Mouse (Mus musculus) T-cell, adult 2 months (primary cell): ENCODE data around the gene Cym.

Experiments used
- DNase-seq: peaks from one replicate; pipeline ENCODE4 v3.0.0; 2022; ENCODE audit warnings: low spot score

Cym gene

DNA sequence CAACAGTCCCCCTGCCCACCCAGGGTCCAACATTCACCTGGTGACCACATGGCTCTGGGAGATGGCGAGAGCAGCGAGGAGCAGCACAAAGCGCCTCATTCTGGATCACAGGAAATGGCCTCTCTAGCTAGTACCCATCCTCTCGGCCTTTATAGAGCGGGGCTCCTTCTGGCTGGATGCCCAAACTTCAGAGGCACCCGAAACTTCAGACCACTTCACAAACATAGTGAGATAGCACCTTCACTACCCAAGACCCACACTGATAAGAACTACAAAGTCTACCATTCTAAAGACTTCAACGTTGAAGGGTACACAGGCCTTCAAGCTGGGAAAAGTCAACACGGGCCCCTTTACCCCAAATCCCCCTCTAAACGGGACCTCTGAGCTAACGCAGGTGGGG lies at the start of gene Cym:
TSS of gene Cym (minus strand) at position 125 of the 400 bp plus-strand sequence.
- no peak for DNase-seq

DNA sequence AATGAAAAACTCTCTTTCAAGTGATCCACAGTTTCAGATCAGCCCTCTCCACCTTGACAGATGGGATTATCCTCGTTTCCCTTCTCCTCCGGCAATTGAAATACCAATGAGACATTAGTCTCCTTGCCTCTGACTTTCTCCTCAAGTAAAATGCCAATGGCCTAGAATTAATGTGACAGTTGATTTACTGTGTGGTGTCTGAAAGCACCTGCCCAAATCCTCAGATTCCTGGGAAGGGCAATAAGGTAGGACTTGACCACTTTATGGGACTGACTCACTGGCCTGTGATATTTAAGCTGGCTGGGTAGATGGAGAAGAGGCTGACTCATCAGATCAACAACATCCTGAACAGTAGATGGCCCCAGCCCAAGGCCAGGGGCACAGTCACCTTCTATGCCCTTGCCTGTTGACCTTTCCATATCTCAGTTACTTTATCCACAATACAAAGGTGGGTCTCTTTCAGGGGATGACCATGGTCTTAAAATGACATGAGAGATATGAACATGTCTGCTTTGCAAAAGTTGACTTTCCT lies 45.3 kb upstream of the Cym start:
- no peak for DNase-seq

DNA sequence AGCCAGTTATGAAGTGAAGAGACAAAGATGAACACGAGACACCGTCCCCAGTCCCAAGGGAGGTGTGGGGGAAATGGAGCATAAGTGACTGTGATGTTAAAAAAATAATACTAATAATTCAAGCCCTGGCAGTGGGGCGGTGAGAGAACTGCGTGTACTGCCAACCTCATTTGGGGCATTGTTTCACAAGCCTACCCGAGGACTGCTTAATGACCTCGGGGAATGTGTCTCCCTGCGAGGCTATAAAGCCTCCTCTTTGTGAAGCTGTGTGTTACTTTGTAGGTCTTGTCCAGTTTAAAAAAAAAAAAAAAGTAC lies 40.3 kb upstream of the Cym start:
- DNase-seq: no peak

DNA sequence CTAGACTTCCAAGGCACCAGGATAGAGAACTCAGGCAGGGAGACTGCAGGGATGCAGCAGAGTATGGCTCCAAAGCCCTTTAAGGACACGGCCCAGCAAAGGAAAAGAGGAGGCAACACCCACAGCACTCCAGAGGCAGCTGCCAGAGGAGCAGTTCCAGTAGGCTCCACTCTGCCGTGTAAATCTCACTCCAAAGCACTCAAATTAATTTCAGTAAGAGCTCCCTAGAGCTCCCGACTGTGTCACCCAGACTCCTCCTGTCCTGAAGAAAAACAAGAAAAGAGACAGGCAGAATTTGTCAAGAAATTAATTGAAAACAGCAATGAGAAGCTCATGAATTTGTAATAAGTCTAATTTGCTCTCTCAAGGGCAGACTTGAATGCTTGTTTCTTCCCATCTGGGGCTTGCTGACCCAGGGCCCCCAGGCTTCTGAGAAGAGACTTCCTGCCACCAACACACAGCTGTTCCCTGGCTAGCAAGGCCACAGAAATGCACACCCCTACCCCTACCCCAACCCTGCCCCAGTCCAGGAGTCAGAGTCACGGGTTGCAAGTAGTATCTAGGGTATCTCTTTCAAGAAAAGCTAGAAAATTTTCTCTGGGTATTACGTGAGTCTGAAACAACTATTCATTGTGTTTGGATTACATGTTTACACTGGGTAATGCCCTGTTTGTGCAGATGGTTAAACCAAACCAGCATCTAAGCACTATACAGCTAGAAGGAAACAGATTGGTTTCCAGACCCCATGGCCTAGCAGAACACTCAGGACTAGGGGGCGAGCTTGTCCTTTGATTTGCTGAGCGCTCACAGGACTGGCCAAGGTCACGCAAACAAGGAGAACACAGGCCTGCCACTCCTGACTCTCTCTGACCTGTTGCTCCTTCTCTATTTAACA lies 39.7 kb upstream of the Cym start:
- no peak for DNase-seq

DNA sequence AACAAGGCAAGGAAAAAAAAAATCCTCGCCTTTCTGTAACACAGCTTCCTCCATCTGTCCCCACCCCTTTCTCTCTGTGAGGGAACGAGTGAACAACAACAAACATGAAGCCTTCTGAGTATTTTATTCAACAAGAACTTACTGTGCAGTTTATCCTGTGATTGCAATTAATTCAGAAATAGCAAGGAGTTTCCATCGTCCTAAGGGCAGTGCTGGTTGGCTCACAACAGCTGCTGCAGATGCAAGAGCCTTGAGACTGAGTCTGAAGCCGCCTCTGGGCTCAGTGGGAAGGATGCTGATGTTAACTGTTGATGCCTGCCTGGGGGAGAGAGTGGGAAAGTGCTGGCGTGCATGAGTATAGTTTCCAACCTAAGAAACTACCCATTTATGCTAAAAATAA lies 36.4 kb upstream of the Cym start:
- DNase-seq: no peak

DNA sequence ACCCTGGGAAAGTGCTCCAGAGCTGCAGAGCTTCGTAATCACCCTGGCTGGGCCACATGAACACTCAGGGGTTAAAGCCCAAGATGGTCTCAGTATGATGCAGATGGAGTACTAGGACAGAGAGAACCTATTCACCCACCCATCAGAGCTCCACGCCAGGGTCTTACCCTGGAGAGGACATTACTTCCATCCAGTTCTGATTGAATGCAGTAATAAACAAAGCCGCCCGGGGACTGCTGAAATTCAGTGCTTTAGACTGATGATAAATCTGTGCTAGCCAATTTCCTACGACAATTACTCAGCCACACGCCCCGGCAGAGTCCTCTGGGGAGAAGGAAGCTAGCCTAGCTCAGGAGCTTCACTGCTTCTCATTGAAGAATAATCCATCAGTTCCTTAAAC lies 35.2 kb upstream of the Cym start:
- no peak for DNase-seq

DNA sequence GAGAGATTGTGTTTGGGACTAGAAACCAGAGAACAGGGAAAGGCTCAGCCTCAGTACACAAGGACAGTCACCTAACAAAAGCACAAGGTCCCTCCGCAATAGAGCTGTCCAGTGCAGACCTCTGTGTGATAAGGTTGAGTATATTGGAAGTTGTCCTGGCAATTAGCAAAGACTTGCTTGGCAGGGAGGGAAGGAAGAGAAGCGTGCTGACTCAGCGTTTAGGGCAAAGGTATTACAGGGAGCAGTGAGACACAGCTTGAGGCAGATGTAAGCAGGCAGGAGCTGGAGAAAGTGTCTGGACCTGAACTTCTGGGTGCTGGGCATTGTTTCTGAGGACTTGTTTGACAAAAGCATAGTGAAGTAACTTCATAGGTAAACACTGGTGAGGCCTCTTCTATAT lies 34.5 kb upstream of the Cym start:
- DNase-seq: no peak

DNA sequence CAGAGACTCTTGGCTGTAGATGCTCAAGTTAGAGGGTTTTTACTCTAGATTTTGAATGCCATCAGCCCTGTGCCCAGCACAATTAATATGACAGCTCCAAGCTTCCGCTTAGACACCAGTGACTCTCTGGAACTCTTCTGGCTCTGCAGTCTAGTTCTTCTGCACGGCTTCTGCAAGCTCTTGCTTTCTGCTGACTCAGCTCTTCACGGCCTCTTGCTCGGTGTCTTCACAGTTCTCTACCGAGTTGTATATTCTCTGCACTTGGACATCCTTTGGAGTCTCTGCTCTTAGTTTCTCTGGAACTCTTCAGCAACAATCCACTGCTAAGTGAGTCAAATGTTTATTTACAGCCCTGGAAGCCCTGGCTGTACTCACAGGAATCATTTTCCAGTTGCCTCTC lies 32.4 kb upstream of the Cym start:
- no peak for DNase-seq

DNA sequence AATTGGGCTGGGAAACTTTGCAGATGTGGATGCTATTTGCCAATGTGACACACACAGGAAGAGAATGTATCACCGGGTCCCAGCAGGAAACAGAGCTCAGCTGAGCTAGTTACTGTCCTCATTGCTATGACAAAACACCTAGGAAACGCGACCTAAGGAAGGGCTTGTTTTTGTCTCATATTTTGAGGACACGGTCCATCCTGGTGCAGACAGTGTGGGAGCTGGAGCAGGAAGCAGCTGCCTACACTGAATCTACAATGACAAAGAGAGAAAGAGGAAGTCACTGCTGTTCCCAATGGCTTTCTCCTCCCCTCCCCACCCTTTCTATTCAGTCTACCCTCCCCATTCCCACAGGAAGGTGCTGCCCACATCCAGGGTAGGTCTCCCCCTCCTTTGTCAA lies 30.5 kb upstream of the Cym start:
- no peak for DNase-seq

DNA sequence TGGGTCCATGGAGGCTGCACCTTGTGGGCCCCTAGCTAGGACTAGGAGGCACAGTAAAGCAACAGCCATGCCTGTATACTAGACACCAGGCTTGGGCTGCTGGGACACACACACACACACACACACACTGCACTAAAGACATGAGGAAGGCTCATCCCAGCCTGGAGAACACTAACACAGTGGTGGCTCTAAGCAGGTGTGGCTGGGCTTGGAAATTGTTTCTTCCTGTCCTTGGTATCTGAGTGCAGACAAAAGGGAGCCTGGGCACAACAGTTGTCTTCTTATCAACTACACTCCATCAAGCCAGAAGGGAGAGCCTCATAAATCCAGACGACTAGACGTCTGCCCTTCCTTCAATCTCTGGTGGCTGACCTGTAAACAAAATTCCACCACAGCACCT lies 28.8 kb upstream of the Cym start:
- DNase-seq: no peak

DNA sequence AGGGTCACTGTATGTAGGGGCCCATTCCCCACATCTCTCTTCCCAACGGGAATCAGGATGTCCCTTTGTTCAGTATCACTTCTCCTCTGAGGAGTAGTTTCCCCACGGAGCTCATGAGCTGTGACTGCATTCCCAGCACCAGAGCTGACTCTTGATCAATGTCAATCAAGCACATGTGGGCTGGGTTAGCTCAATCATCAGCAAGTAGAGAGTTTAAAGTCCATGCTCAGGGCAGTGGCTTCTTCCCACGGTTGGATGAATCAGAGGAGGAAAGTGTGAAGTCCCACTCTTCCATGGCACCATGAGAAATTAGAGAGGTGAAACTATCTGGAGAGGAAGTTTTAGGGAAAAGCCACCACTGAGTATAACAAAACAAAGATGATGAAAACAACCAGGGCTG lies 27.5 kb upstream of the Cym start:
- no peak for DNase-seq

DNA sequence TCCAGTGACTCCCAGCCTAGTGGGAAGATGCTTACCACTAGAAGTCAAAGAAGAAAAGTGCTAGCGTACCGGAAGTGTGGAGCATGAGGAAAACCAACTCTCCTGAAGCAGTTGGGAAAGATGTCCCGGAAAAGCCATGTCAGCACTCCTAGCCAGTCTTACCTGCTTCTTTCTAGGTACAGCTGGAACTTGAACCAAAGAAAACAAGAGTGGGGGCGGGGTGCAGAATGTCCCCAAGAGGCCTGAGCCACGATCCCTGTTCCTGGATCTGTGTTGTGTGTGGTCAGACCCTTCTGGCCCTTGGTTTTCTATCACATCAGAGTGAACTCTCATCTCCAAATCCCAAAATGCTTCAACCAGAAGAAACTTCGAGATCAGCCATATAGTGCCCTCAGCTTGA lies 25.3 kb upstream of the Cym start:
- no peak for DNase-seq

DNA sequence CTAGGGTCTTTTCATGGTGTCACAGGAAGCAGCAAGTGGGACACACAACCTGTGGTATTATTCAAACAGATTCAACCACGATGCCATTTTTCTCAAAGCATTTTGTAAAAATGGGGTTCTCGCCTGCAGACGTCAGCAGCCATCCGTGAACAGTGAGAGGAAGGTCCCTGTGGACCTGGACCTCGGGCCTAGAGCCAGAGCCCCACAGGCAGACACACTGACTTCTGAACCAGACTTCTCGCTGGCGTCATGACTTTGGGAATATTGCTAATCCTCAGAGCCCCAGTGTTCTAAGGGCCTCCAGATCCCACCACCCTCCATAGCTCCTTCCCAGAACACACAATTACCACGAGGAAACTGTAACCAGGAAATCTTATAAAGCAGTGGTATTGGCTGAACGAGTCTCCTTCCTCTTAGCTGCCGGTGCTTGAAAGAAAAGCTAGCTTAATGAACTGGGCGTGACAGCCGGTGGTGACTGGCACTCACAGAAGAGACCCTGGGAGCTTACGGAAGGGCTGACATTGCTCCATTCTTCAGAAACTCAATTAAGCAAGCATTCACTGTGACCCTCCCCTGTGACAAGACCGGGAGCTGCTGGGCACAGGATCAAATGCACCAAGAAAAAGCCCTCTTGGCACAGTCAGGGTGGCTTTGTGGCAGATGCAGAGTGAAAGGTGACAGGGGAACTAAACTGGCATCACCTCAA lies 20.0 kb upstream of the Cym start:
- DNase-seq: no peak

DNA sequence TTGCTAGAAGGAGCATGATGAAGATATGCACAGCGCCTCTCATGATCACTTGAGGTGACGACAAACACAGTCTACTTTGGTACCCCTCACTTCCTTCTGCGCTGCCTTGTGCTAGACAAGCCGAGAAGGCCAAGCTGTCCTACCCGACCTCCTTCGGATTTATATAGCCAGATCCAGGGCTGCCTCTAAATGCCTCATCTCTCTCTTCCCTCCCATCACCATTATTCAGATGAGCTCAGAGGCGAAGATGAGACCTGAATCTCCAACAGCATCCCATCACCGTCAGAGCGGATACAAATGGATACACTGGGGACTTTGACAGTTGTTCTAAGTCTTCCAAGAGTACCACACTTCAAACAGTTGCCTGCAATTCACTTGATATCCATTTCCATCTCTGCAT lies 18.1 kb upstream of the Cym start, which contains the start of gene Prok1:
TSS of gene Prok1 (minus strand) at position 101 of the 400 bp plus-strand sequence.
- DNase-seq: no peak

DNA sequence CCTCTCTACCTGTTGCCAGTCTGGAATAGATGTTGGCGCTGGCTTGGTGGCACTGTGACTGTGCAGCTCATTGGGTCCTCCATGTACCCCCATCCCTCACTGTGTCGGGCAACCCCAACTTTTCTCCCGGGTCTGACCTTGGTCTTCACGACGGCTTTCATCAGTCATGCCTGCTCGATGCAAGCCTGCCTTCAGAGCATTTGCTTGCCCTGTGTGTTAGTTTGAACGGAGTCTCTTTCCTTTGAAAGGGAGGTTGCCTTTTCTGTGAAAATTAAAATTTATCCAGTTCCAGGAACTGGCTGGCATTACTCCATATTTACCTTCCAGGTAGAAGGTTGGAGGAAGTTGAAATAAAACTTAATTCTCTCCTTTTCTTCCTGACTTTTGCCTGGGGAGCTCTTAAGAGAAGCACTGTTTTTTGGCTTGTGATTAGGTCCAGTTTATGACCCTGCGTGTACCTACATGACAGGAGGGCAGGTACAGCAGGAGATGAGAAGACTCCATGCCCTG lies 17.0 kb upstream of the Cym start:
- DNase-seq: no peak

DNA sequence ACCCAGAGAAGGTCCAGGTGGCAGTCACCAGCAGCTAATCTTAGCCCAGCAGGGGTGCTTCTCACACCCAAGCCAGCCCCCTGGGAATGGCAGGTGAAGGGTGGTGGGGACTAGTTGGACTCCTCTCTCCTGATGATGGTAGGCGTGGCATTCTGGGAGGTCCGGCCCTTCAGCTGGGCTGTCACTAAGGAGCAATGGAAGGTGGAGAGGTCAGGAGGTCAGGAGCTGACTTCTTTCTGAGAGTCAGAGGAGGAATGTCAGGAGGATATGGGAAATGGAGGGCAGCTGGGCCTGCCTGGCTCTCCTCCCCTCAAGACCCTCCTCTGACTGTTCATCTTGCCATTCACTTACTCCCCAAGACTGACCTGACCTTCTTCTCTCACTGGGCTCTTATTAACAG lies 16.5 kb upstream of the Cym start:
- DNase-seq: no peak

DNA sequence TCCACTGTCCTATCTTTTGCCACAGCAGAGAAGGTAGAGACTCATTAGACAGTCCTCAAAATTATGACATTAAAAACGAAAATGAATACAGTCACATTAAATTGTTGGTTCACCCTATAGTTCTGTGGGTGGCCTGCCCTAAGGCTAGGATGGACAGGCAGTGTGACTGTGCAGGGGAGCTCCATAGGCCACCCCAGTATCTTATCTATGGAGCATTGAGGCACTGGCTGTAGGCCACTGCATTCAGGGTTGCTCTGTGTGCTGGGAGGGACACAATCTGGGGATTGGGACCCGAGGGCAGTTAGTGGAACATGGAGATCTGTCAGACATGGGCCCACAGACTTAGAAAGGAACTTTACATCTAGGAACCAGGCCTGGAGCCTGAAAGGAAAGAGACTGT lies 12.4 kb upstream of the Cym start:
- DNase-seq: no peak

DNA sequence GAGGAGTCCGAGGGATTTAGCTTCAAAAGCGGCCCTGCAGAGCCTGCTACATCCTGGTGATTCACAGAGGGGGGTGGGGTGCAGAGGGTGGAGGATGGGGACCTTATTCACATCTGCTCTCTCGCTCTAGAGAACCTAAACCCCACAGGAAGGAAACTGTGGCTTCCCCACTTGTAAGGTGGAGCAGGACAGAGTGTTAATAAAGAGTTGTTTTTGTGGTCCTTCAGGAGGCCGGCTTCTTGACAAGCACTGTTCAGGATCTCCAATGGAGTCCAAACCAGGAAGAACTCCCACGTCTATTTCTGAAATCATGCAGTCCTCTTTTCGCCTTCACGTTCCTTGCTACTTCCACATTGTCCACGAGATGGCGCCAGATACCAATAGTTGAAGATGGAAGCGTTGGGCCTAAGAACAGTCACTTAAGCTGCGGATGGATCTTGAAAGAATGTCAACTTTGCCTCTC lies 11.8 kb upstream of the Cym start:
- DNase-seq: peak; percentile 77

DNA sequence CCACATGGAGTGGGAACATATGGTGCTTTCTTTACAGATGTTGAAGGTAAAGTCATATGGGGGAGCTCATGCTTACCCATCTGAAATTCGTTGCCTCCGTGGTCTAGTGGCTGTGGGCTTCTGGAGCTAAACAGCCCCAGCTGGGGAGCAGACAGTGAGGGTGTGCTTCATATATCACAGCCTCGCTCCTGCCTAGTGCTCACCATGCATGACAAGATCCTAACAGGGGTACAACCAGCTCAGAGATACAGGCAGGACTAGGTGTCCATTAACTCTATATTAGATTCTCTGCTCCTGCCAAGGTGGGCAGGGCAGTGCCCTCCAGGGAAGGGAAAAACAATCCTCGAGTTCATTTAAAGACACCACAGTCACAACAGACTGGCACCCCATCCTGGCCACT lies 9.7 kb upstream of the Cym start:
- no peak for DNase-seq

DNA sequence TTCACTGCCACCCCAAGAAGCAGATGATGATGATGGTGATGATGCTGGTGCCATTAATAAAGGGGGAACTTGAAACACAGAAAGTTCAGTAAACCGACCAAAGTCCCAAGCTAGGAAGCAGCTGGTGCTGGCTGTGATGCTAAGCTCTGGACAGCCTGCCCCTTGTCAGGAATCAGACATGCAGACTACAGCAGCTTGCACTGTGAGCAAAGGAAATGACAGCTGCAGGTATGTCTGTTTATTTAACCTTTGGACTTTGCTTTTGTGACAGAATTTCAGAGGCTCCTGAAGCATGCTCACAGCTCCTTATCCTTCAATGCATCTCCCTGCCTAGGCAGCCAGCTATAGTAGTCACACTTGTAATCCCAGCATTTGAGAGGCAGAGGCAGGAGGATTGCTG lies 9.0 kb upstream of the Cym start, which contains the start of gene A630076J17Rik:
TSS of gene A630076J17Rik (plus strand) at position 88 of the 400 bp plus-strand sequence.
- no peak for DNase-seq

DNA sequence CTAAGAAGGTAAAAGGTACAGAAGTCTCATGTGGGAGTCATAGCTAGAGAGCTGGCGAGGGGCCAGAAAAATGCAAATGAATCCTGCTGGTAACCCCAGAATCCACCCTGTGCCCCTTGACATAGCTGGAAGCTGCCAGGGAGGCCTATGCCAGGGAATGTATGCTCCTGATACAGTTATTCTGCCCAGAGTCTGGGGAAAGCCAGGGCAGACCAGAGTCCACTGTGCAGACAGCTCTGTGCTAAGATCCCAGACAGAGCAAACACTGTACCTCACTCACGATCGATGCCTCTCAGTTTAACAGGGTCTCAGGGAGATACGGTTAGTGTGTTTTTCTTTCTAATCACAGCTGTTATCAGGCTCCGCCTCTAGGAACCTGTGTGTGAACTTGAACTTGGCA lies 8.3 kb upstream of the Cym start:
- DNase-seq: no peak

DNA sequence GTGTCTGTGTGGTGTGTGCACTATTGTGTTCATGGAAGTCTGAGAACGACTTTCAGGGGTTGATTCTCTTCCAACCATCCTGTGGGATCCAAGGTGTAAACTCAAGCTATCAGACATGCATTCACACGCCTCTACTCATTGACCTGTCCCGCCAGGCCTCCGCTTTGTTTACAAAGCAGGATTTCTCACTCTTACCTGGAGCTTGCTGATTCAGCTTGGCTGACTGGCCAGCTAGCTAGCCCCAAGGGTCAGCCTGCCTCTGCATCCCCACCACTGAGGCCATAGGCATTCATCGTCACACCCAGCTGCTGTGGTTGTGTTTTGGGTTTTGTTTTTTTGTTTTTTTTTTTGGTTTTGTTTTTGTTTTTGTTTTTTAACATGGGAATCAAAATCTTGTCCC lies 7.7 kb upstream of the Cym start:
- no peak for DNase-seq

DNA sequence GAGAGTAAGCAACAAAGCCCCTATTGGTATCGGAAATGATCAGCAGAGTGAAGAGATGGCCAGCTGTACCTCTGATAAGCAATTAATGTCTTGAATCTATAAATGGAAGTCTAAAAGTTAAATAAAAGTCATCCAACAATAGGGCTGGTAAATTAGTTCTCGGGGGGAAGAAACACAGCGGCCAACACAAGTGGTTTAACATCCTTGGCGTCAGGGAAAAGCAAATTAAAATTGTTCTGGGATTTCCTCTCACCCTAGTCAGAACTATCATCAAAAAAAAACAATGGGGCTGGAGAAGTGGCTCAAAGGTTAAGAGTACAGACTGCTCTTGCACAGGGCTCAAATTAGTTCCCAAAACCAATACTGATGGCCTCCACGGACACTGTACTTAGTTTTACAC lies 4.3 kb upstream of the Cym start:
- no peak for DNase-seq
